Mouse (Mus musculus) cortical plate, adult 2 months (tissue): ENCODE measurements at regions not wholly inside any gene's neighbourhood (a gene's known extent, or its start where the extent isn't known, plus 50 kb on each side); places are given as distances from the start of the nearest gene placed in this dataset.
A peak's percentile ranks its signal among the peaks of the same experiment; 100 is the strongest.

Experiments used
- H3K27ac ChIP-seq: fragments of 200-500 bp; 2 replicates; pipeline ENCODE4 v1.5.1; 2012; ENCODE audit warnings: low read length, control low read depth, inconsistent platforms; ENCODE audit not compliant: insufficient read depth
- H3K4me1 ChIP-seq: fragments of 200-500 bp; 2 replicates; pipeline ENCODE4 v1.6.1; 2011; ENCODE audit warnings: low read length; ENCODE audit not compliant: control insufficient read depth, insufficient read depth
- H3K4me3 ChIP-seq: fragments of 200-500 bp; 2 replicates; pipeline ENCODE4 v1.5.1; 2011; ENCODE audit warnings: mild to moderate bottlenecking, low read length, control low read depth; ENCODE audit not compliant: insufficient read depth
- CTCF ChIP-seq: fragments of 200-500 bp; IDR thresholded peaks from 2 replicates; pipeline ENCODE4 v1.5.1; 2011; ENCODE audit warnings: mild to moderate bottlenecking, control low read depth, low read length; ENCODE audit not compliant: insufficient read depth; ENCODE audit errors: extremely low read depth
- POLR2A ChIP-seq: fragments of 200-500 bp; IDR thresholded peaks from 2 replicates; pipeline ENCODE4 v1.6.1; 2011; ENCODE audit warnings: mild to moderate bottlenecking, low read length, control low read depth; ENCODE audit not compliant: insufficient read depth; ENCODE audit errors: extremely low read depth

DNA sequence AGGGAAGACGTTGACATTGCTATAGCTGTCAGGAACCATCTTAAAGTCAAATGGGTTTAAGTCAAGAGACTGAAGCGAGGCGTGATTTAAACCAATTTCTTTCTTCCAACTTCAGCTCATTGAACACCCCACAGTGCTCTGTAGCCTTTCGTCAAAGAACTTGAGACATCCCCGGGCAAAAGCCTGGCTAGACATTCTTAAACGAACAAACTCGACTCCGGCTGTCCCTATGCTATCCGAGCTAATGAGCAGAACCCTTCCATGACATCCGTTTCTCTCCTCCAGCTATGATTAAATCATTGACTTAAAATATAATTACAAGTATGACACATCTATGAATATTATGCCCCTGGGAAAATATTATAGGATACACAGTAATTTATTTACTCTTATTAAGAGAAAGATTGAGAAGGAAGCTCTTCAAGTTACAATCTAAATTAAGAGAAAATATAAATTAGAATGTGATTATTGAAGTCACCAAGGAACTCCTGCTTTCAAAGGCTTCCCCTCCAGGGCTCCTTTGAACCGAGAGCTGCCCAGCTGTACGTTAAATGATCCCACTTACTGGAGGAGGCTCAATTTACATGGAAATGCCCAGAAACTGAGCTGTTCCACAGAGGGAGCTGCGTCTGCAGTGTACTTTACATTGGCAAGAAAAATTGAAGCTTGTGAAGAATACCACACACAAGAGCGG lies 253.2 kb downstream of the Pax3 start:
- Histone ChIP-seq H3K27ac (no peak overlapping the region), H3K4me3 (no peak overlapping the region), H3K4me1 (no peaks in the 10 kb centered on the region)
- TF ChIP-seq CTCF = no peak
- TF ChIP-seq POLR2A = no peak

- H3K27ac ChIP-seq = no peak overlapping the region
- H3K4me3 ChIP-seq = no peak overlapping the region
- H3K4me1 ChIP-seq = no peaks in the 10 kb centered on the region
- TF ChIP-seq POLR2A (no peak), CTCF (peak; percentile 66)
Observed at GRCm38 (mm10) chr1:77943101-77943500, 253.8 kb downstream of the Pax3 start.

DNA sequence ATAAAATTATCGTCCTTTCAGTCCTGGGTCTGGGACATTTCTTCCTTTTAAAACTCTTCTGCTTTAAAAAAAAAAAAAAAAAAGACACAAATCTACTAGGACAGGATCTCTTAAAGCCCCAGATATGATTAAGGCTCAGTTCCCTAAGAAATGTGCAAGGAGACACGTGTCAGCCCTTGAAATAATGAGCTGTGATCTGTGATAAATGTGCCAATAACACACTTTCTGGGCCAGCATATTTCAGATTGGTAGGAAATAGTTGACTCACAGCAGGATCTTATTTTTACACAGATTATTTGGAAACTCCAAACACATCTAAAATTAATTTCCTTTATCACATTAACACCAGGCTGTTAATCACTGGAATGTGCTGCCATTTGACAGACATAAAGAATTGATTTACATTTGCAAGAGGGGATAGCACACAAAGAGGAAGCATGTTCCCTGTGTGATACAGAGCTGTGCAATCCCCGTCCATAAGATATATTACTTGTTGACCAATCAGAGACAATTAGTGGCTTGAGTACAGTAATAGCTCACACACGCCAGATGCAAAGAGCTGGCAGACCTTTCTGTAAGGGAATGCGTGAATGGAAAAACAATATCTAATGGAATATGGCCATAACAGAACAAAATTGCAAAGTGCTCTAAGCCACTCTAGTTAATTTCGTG lies 263.7 kb downstream of the Pax3 start:
- Histone ChIP-seq H3K4me3 (no peak overlapping the region), H3K4me1 (no peaks in the 10 kb centered on the region), H3K27ac (no peak overlapping the region)
- no peak for TF ChIP-seq CTCF
- no peak for TF ChIP-seq POLR2A

GRCm38 (mm10) chr1:77932226-77932625 lies 264.7 kb downstream of the Pax3 start:
- H3K4me1 ChIP-seq = no peaks in the 10 kb centered on the region
- no peak for TF ChIP-seq POLR2A
- TF ChIP-seq CTCF = no peak
- no peak overlapping the region for H3K27ac ChIP-seq
- H3K4me3 ChIP-seq = no peak overlapping the region

- no peak for TF ChIP-seq CTCF
- TF ChIP-seq POLR2A = no peak
- no peaks in the 10 kb centered on the region for H3K4me1 ChIP-seq
- H3K27ac ChIP-seq = no peak overlapping the region
- no peak overlapping the region for H3K4me3 ChIP-seq
Observed at GRCm38 (mm10) chr1:77930661-77931060, 266.3 kb downstream of the Pax3 start.

GRCm38 (mm10) chr1:77929552-77929951 lies 267.4 kb downstream of the Pax3 start:
- no peak overlapping the region for H3K4me3 ChIP-seq
- no peaks in the 10 kb centered on the region for H3K4me1 ChIP-seq
- no peak overlapping the region for H3K27ac ChIP-seq
- TF ChIP-seq POLR2A (no peak), CTCF (no peak)

DNA sequence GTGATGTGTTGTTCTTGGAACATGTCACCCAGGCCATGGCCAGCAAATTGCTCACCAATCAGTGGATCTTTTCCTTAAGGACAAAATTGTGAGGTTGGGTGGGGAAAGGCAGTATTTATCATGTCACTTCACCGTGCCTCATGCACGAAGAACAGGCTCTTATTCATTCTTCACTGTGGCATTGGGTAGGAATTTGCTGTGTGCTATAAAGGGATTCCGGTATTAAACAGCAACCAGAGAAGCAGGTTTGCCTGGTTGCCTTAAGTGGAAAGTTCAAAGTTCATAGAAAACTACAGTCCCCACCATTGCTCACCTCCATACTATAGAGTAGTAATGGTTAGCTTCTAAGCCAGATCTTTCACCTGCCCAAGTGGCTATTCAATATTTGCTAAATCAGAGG lies 270.8 kb downstream of the Pax3 start:
- TF ChIP-seq CTCF (no peak), POLR2A (no peak)
- no peaks in the 10 kb centered on the region for H3K4me1 ChIP-seq
- H3K27ac ChIP-seq = no peak overlapping the region
- no peak overlapping the region for H3K4me3 ChIP-seq

GRCm38 (mm10) chr1:77896226-77896625 lies 300.7 kb downstream of the Pax3 start:
- Histone ChIP-seq H3K4me1 (no peaks in the 10 kb centered on the region), H3K27ac (no peak overlapping the region), H3K4me3 (no peak overlapping the region)
- TF ChIP-seq POLR2A = no peak
- TF ChIP-seq CTCF = peak; percentile 74

GRCm38 (mm10) chr1:77879026-77879425 lies 317.9 kb downstream of the Pax3 start:
- TF ChIP-seq CTCF (no peak), POLR2A (no peak)
- no peak overlapping the region for H3K4me3 ChIP-seq
- H3K4me1 ChIP-seq = no peaks in the 10 kb centered on the region
- no peak overlapping the region for H3K27ac ChIP-seq

DNA sequence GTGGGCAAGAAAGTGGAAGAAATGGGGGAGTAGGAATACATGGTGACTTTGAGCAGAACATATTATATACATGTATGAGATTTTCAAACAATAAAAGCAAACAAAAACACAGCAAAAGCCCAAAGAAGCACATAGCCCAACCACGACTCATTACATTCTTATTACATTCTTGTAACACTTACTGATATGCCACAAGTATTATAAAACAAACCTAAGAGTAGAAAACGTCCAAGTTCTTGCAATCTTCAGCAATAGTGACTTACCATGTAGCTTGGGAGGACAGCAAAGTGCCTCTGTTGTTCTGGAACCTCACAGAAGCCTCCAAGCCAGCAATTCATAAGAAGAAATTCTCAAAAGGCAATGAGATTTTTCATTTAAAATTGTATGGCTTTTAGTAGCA lies 326.8 kb downstream of the Pax3 start:
- TF ChIP-seq CTCF = no peak
- no peak for TF ChIP-seq POLR2A
- H3K27ac ChIP-seq = no peak overlapping the region
- H3K4me1 ChIP-seq = no peaks in the 10 kb centered on the region
- no peak overlapping the region for H3K4me3 ChIP-seq
